Mouse (Mus musculus): ENCODE results near the gene Glyr1.

DNA sequence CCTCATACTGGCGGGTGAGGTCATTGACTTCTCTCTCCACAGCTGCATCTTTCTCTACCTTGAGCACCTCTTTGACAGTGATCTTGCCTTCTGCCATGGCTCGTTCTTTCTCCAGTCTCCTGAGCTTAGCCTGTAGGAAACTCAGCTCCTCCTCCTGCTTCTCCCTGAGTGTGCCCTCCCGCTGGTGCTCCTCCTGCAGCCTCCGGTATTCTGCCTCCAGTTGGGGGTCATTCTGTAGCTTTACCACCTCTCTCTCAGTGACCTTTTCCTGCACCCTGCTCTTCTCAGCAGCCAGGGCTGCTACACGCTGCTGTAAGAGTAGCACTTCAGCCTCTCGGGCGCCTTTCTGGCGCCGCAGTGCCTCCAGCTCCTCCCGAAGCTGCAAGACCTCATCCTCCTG lies 39.4 kb upstream of the Glyr1 start:
- no peak for TF ChIP-seq GATA1 (IDR thresholded peaks at IDR 0.05; ENCODE audit: low read length)
- TF ChIP-seq TAL1 (IDR thresholded peaks at IDR 0.05; ENCODE audit: low read length): no peak
